Mouse (Mus musculus) neural tube, embryonic 13.5 days (tissue): ENCODE data around the gene Lrp8. TPM values are rescaled to one million over a fixed set of nuclear protein-coding genes. Genes with fewer than 3 reads are reported as not detected.

Source experiments
- polyA plus RNA-seq: library from polyadenylated mRNA; unstranded; fragments of >200 nt; fragmentation: Nextera tagmentation; extraction: Ambion mirVana; gene quantifications from 2 replicates; pipeline ENCODE4 v1.2.1, GENCODE M21; 2015

Lrp8 gene
- polyA plus RNA-seq, 1 experiment from 2014 or later = 51.2 TPM

Other genes with a start within 250 kb of the Lrp8 start
- gene Dmrtb1, start 118.0 kb upstream of the Lrp8 start, polyA plus RNA-seq = 14.5 TPM in 2 replicates
- 146 and 149 TPM in 2 replicates for gene Magoh, start 77.5 kb downstream of the Lrp8 start, polyA plus RNA-seq
- gene 0610037L13Rik, start 87.6 kb downstream of the Lrp8 start, polyA plus RNA-seq = 99.1 and 99.6 TPM in 2 replicates
- 21.3 and 22.7 TPM in 2 replicates for gene Cpt2, start 121.3 kb downstream of the Lrp8 start, polyA plus RNA-seq
- gene Slc1a7, start 166.1 kb downstream of the Lrp8 start, polyA plus RNA-seq = not detected in 2 replicates